Mouse (Mus musculus): Measurements from ENCODE around the gene Atp13a4.

GRCm38 (mm10) chr16:29539906-29540305, 4.8 kb downstream of the Atp13a4 start:
- TF ChIP-seq CTCF (IDR thresholded peaks at IDR 0.05; ENCODE audit: extremely low read depth, insufficient read length, insufficient replicate concordance, low read depth, low read length) (no peak), POLR2A (IDR thresholded peaks at IDR 0.05; ENCODE audit: low read depth, low read length) (no peak)
